Mouse (Mus musculus) small intestine, adult 2 months (tissue): ENCODE data around the gene Cntn5. TPM values are rescaled to one million over a fixed set of nuclear protein-coding genes. Genes with fewer than 3 reads are reported as not detected.

Source experiments
- H3K27ac ChIP-seq: fragments of 200-500 bp; 2 replicates; pipeline ENCODE4 v1.5.1; 2012; ENCODE audit warnings: low read depth, low read length, control low read depth, inconsistent platforms; ENCODE audit not compliant: insufficient read depth
- H3K27me3 ChIP-seq: fragments of 200-500 bp; 2 replicates; pipeline ENCODE4 v1.6.1; 2012; ENCODE audit warnings: mild to moderate bottlenecking, moderate library complexity, low read length, inconsistent platforms; ENCODE audit not compliant: control insufficient read depth, insufficient read depth
- H3K36me3 ChIP-seq: fragments of 200-500 bp; 2 replicates; pipeline ENCODE4 v1.6.1; 2012; ENCODE audit warnings: mild to moderate bottlenecking, low read length, control low read depth, inconsistent platforms; ENCODE audit not compliant: control insufficient read depth, insufficient read depth
- H3K4me1 ChIP-seq: fragments of 200-500 bp; 2 replicates; pipeline ENCODE4 v1.6.1; 2012; ENCODE audit warnings: low read length, inconsistent platforms, mixed read lengths; ENCODE audit not compliant: control insufficient read depth, insufficient read depth, insufficient read length
- H3K4me3 ChIP-seq: fragments of 200-500 bp; 2 replicates; pipeline ENCODE4 v1.5.1; 2012; ENCODE audit warnings: low read depth, mild to moderate bottlenecking, control low read depth, inconsistent platforms, low read length, moderate library complexity
- CTCF ChIP-seq: fragments of 200-500 bp; IDR thresholded peaks from 2 replicates; pipeline ENCODE4 v1.5.1; 2012; ENCODE audit warnings: low read depth, mild to moderate bottlenecking, control low read depth, inconsistent platforms, low read length, moderate library complexity, mixed read lengths; ENCODE audit not compliant: insufficient replicate concordance, insufficient read length; ENCODE audit errors: extremely low read depth
- POLR2A ChIP-seq: fragments of 200-500 bp; IDR thresholded peaks from 2 replicates; pipeline ENCODE4 v1.6.1; 2012; ENCODE audit warnings: low read depth, mild to moderate bottlenecking, control low read depth, inconsistent platforms, low read length, moderate library complexity
- WGBS: fragments of 180-500 bp; shearing (Covaris S2); methylation state at CpG from one replicate; pipeline ENCODE4 v1.1.7; 2018; 5-methylcytosine and 5-hydroxymethylcytosine counted together
- polyA plus RNA-seq: library from polyadenylated mRNA; depleted of rRNA; stranded (reverse); fragments of >200 nt; gene quantifications from 2 replicates; pipeline ENCODE4 v1.2.3, GENCODE M21; 2012

Gene Cntn5
- polyA plus RNA-seq, 1 experiment: not detected

- 65% methylated on average over 4 of the region's 4 CpGs for WGBS
- Histone ChIP-seq H3K27me3 (no peaks in the 10 kb centered on the region), H3K36me3 (no peaks in the 10 kb centered on the region), H3K4me3 (no peak overlapping the region), H3K27ac (no peak overlapping the region), H3K4me1 (no peaks in the 10 kb centered on the region)
- TF ChIP-seq POLR2A (no peak), CTCF (no peak)
Observed at GRCm38 (mm10) chr9:10073401-10073800, 831.2 kb downstream of the Cntn5 start.

GRCm38 (mm10) chr9:10072860-10073259 is 831.7 kb downstream of the Cntn5 start:
- H3K36me3 ChIP-seq: no peaks in the 10 kb centered on the region

GRCm38 (mm10) chr9:10071271-10071670 is 833.3 kb downstream of the Cntn5 start:
- 58% methylated on average over 2 of the region's 2 CpGs for WGBS
- no peak overlapping the region for H3K4me3 ChIP-seq
- H3K4me1 ChIP-seq: no peaks in the 10 kb centered on the region
- TF ChIP-seq POLR2A (no peak), CTCF (no peak)
- H3K27ac ChIP-seq: no peak overlapping the region
- H3K27me3 ChIP-seq: no peaks in the 10 kb centered on the region
- H3K36me3 ChIP-seq: no peaks in the 10 kb centered on the region

More at GRCm38 (mm10) chr9:10072860-10073259, 831.7 kb downstream of the Cntn5 start:
- no peak overlapping the region for H3K27ac ChIP-seq
- H3K27me3 ChIP-seq: no peaks in the 10 kb centered on the region
- no peaks in the 10 kb centered on the region for H3K4me1 ChIP-seq
- TF ChIP-seq CTCF (no peak), POLR2A (no peak)
- H3K4me3 ChIP-seq: no peak overlapping the region
- WGBS: 53% methylated on average over 5 of the region's 5 CpGs

- 68% methylated on average over 4 of the region's 4 CpGs for WGBS
- no peak overlapping the region for H3K4me3 ChIP-seq
- TF ChIP-seq POLR2A: no peak
- TF ChIP-seq CTCF: no peak
Observed at GRCm38 (mm10) chr9:10044969-10045789, 859.4 kb downstream of the Cntn5 start.

GRCm38 (mm10) chr9:10043001-10043400 is 861.6 kb downstream of the Cntn5 start:
- Histone ChIP-seq H3K27me3 (no peaks in the 10 kb centered on the region), H3K36me3 (no peaks in the 10 kb centered on the region), H3K4me3 (no peak overlapping the region), H3K27ac (no peak overlapping the region), H3K4me1 (no peaks in the 10 kb centered on the region)
- TF ChIP-seq CTCF (no peak), POLR2A (no peak)
- 71% methylated on average over 3 of the region's 3 CpGs for WGBS

More at GRCm38 (mm10) chr9:10044969-10045789, 859.4 kb downstream of the Cntn5 start:
- H3K36me3 ChIP-seq: no peaks in the 10 kb centered on the region
- H3K27me3 ChIP-seq: no peaks in the 10 kb centered on the region
- no peak overlapping the region for H3K27ac ChIP-seq
- H3K4me1 ChIP-seq: no peaks in the 10 kb centered on the region

- Histone ChIP-seq H3K27ac (no peak overlapping the region), H3K36me3 (no peaks in the 10 kb centered on the region), H3K4me3 (no peak overlapping the region), H3K27me3 (no peaks in the 10 kb centered on the region), H3K4me1 (no peaks in the 10 kb centered on the region)
- WGBS: 82% methylated on average over 3 of the region's 3 CpGs
- no peak for TF ChIP-seq POLR2A
- TF ChIP-seq CTCF: no peak
Observed at GRCm38 (mm10) chr9:10015129-10015528, 889.4 kb downstream of the Cntn5 start.

GRCm38 (mm10) chr9:9984028-9984427 is 920.5 kb downstream of the Cntn5 start:
- Histone ChIP-seq H3K4me1 (no peaks in the 10 kb centered on the region), H3K36me3 (no peaks in the 10 kb centered on the region), H3K27ac (no peak overlapping the region), H3K27me3 (no peaks in the 10 kb centered on the region), H3K4me3 (no peak overlapping the region)
- TF ChIP-seq POLR2A (no peak), CTCF (no peak)
- 70% methylated on average over 8 of the region's 8 CpGs for WGBS

GRCm38 (mm10) chr9:9983220-9983619 is 921.4 kb downstream of the Cntn5 start:
- H3K4me3 ChIP-seq: no peak overlapping the region
- no peaks in the 10 kb centered on the region for H3K36me3 ChIP-seq
- no peaks in the 10 kb centered on the region for H3K27me3 ChIP-seq
- no peak overlapping the region for H3K27ac ChIP-seq
- TF ChIP-seq POLR2A (no peak), CTCF (no peak)
- no peaks in the 10 kb centered on the region for H3K4me1 ChIP-seq
- 52% methylated on average over 2 of the region's 2 CpGs for WGBS
